Mouse (Mus musculus) midbrain, embryonic 16.5 days (tissue): ENCODE measurements around the gene Cand2. TPM values are rescaled to one million over a fixed set of nuclear protein-coding genes. Genes with fewer than 3 reads are reported as not detected.
"Not testable (repeated sequence)": the region's sequence is repeated elsewhere in the genome, so short reads cannot be mapped to it uniquely, and the experiment has no call there.

ENCODE experiments used
- ATAC-seq: fragments of 200-750 bp; cut with Nextera tagmentation; 2 replicates; pipeline ENCODE4 v1.8.0; 2017; ENCODE audit warnings: moderate TSS enrichment
- H3K27ac ChIP-seq: fragments of 300-500 bp; sonication (generic); 2 replicates; pipeline ENCODE4 v1.5.1; 2014; ENCODE audit warnings: mild to moderate bottlenecking, low read length, mixed read lengths
- H3K27me3 ChIP-seq: fragments of 300-500 bp; sonication (generic); 2 replicates; pipeline ENCODE4 v1.6.1; 2014; ENCODE audit warnings: low read depth, low read length, mixed read lengths; ENCODE audit not compliant: control insufficient read depth, insufficient read depth
- H3K36me3 ChIP-seq: fragments of 300-500 bp; sonication (generic); 2 replicates; pipeline ENCODE4 v1.6.1; 2014; ENCODE audit warnings: mild to moderate bottlenecking, low read length, moderate library complexity, mixed read lengths; ENCODE audit not compliant: control insufficient read depth, insufficient read depth
- H3K4me1 ChIP-seq: fragments of 300-500 bp; sonication (generic); 2 replicates; pipeline ENCODE4 v1.6.1; 2014; ENCODE audit warnings: mild to moderate bottlenecking, low read length, mixed read lengths; ENCODE audit not compliant: control insufficient read depth, insufficient read depth
- H3K4me2 ChIP-seq: fragments of 300-500 bp; sonication (generic); 2 replicates; pipeline ENCODE4 v1.6.1; 2014; ENCODE audit warnings: mild to moderate bottlenecking, low read length, mixed read lengths
- H3K4me3 ChIP-seq: fragments of 300-500 bp; sonication (generic); 2 replicates; pipeline ENCODE4 v1.5.1; 2014; ENCODE audit warnings: low read depth, mild to moderate bottlenecking, low read length, moderate library complexity, mixed read lengths
- H3K9ac ChIP-seq: fragments of 300-500 bp; sonication (generic); 2 replicates; pipeline ENCODE4 v1.6.1; 2014; ENCODE audit warnings: low read depth, low read length, mixed read lengths
- H3K9me3 ChIP-seq: fragments of 300-500 bp; sonication (generic); replicated peaks from 2 replicates; pipeline ENCODE4 v1.6.1; 2014; ENCODE audit warnings: mild to moderate bottlenecking, low read length, mixed read lengths; ENCODE audit not compliant: control insufficient read depth, poor library complexity, severe bottlenecking
- WGBS: fragments of 180-500 bp; shearing (Covaris S2); extraction: QIAGEN DNeasy Blood & Tissue Kit; methylation state at CpG from one replicate; pipeline ENCODE4 v1.1.7; 2014; 5-methylcytosine and 5-hydroxymethylcytosine counted together
- polyA plus RNA-seq: library from polyadenylated mRNA; unstranded; fragments of >200 nt; fragmentation: Nextera tagmentation; extraction: Ambion mirVana; gene quantifications from 2 replicates; pipeline ENCODE4 v1.2.1, GENCODE M21; 2015

Cand2 gene
- polyA plus RNA-seq, 1 experiment from 2014 or later = 9.8 TPM

- Histone ChIP-seq H3K9me3 (no peaks in the 10 kb centered on the region), H3K27me3 (no peaks in the 10 kb centered on the region), H3K9ac (peak within 1 kb of the TSS; percentile 96), H3K27ac (peak within 1 kb of the TSS; percentile 95), H3K36me3 (peaks cover 18% of the 10 kb centered on the region), H3K4me2 (peak within 1 kb of the TSS; percentile 69), H3K4me1 (peaks cover 17% of the 10 kb centered on the region), H3K4me3 (peak within 1 kb of the TSS; percentile 97)
- peak; percentile 90 for ATAC-seq
- under 1% methylated on average over 47 of the region's 47 CpGs for WGBS
These were observed 34.3 kb downstream of the Cand2 start, which contains the start of gene Rpl32 for GRCm38 (mm10) chr6:115808488-115809231. Gene Rpl32 (minus strand): TSS chr6:115808747.

GRCm38 (mm10) chr6:115811606-115812005, 37.3 kb downstream of the Cand2 start:
- Histone ChIP-seq H3K9me3 (no peaks in the 10 kb centered on the region), H3K4me1 (peaks cover 12% of the 10 kb centered on the region), H3K36me3 (peaks cover 5% of the 10 kb centered on the region), H3K27ac (no peak overlapping the region), H3K9ac (no peak overlapping the region), H3K4me3 (no peak overlapping the region), H3K27me3 (no peaks in the 10 kb centered on the region), H3K4me2 (no peak overlapping the region)
- 71% methylated on average over 8 of the region's 8 CpGs for WGBS
- ATAC-seq = no peak

GRCm38 (mm10) chr6:115814104-115814503, 39.8 kb downstream of the Cand2 start:
- Histone ChIP-seq H3K4me1 (no peaks in the 10 kb centered on the region), H3K36me3 (no peaks in the 10 kb centered on the region), H3K27me3 (no peaks in the 10 kb centered on the region), H3K4me2 (no peak overlapping the region), H3K9ac (no peak overlapping the region), H3K4me3 (no peak overlapping the region), H3K27ac (no peak overlapping the region), H3K9me3 (no peaks in the 10 kb centered on the region)
- no peak for ATAC-seq
- 38% methylated on average over 4 of the region's 4 CpGs for WGBS

- Histone ChIP-seq H3K27me3 (no peaks in the 10 kb centered on the region), H3K4me3 (no peak overlapping the region), H3K27ac (no peak overlapping the region), H3K36me3 (no peaks in the 10 kb centered on the region), H3K4me1 (no peaks in the 10 kb centered on the region), H3K9ac (no peak overlapping the region), H3K9me3 (no peaks in the 10 kb centered on the region), H3K4me2 (no peak overlapping the region)
- ATAC-seq = no peak
- 80% methylated on average over 4 of the region's 4 CpGs for WGBS
These were observed 40.7 kb downstream of the Cand2 start for GRCm38 (mm10) chr6:115815041-115815440.

- no peaks in the 10 kb centered on the region for H3K9me3 ChIP-seq
- H3K9ac ChIP-seq = no peak overlapping the region
- H3K36me3 ChIP-seq = no peaks in the 10 kb centered on the region
- 86% methylated on average over 2 of the region's 2 CpGs for WGBS
- H3K27ac ChIP-seq = no peak overlapping the region
- H3K4me1 ChIP-seq = no peaks in the 10 kb centered on the region
- no peak overlapping the region for H3K4me3 ChIP-seq
- no peak overlapping the region for H3K4me2 ChIP-seq
- no peak for ATAC-seq
- H3K27me3 ChIP-seq = no peaks in the 10 kb centered on the region
These were observed 43.8 kb downstream of the Cand2 start for GRCm38 (mm10) chr6:115818129-115818528.

- Histone ChIP-seq H3K9me3 (no peaks in the 10 kb centered on the region), H3K4me3 (no peak overlapping the region), H3K27ac (no peak overlapping the region), H3K9ac (no peak overlapping the region), H3K4me2 (no peak overlapping the region), H3K4me1 (no peaks in the 10 kb centered on the region), H3K27me3 (no peaks in the 10 kb centered on the region), H3K36me3 (no peaks in the 10 kb centered on the region)
- no peak for ATAC-seq
- WGBS = 88% methylated on average over 8 of the region's 8 CpGs
These were observed 47.1 kb downstream of the Cand2 start for GRCm38 (mm10) chr6:115821216-115821993.

GRCm38 (mm10) chr6:115823850-115824464, 49.6 kb downstream of the Cand2 start:
- not testable (repeated sequence) for H3K4me3 ChIP-seq, H3K9ac ChIP-seq, H3K36me3 ChIP-seq, H3K27ac ChIP-seq, H3K4me1 ChIP-seq, H3K9me3 ChIP-seq, H3K27me3 ChIP-seq
- WGBS = 2% methylated on average over 5 of the region's 11 CpGs
- peak overlapping the region; percentile 24; the same call in 1 of the 2 replicates for H3K4me2 ChIP-seq
- peak; percentile 78; the same call in 1 of the 2 replicates for ATAC-seq

GRCm38 (mm10) chr6:115830779-115831601, 56.7 kb downstream of the Cand2 start:
- H3K36me3 ChIP-seq = no peaks in the 10 kb centered on the region
- H3K9me3 ChIP-seq = no peaks in the 10 kb centered on the region
- H3K9ac ChIP-seq = no peak overlapping the region
- no peak overlapping the region for H3K4me2 ChIP-seq
- 82% methylated on average over 6 of the region's 6 CpGs for WGBS
- H3K27ac ChIP-seq = no peak overlapping the region
- no peaks in the 10 kb centered on the region for H3K4me1 ChIP-seq
- no peak for ATAC-seq
- no peak overlapping the region for H3K4me3 ChIP-seq
- no peaks in the 10 kb centered on the region for H3K27me3 ChIP-seq
